Mouse (Mus musculus): ENCODE measurements around the gene Hpca. TPM values are rescaled to one million over a fixed set of nuclear protein-coding genes. Genes with fewer than 3 reads are reported as not detected.
A peak's percentile ranks its signal among the peaks of the same experiment; 100 is the strongest.

Gene Hpca
- polyA plus RNA-seq, 1 experiment from 2014 or later = 48.0 TPM

- H3K9ac ChIP-seq (replicated peaks) = no peak overlapping the region
Observed at GRCm38 (mm10) chr4:129144401-129145367, 22.8 kb upstream of the Hpca start.

GRCm38 (mm10) chr4:129143509-129143908 is 21.7 kb upstream of the Hpca start:
- no peak overlapping the region for H3K9ac ChIP-seq (replicated peaks)
- H3K4me1 ChIP-seq = peaks cover 45% of the 10 kb centered on the region
- no peak overlapping the region for H3K4me3 ChIP-seq
- WGBS = 86% methylated on average over 5 of the region's 5 CpGs
- no peaks in the 10 kb centered on the region for H3K36me3 ChIP-seq
- no peaks in the 10 kb centered on the region for H3K9me3 ChIP-seq
- ATAC-seq (replicated peaks) = no peak
- H3K4me2 ChIP-seq (replicated peaks) = no peak overlapping the region
- 0 out of 2 replicates have a peak overlapping the region, but pooled peaks have one; percentile 86 for H3K27ac ChIP-seq (replicated peaks)
- no peaks in the 10 kb centered on the region for H3K27me3 ChIP-seq

More at GRCm38 (mm10) chr4:129144401-129145367, 22.8 kb upstream of the Hpca start:
- H3K27me3 ChIP-seq = no peaks in the 10 kb centered on the region
- peaks cover 47% of the 10 kb centered on the region for H3K4me1 ChIP-seq
- no peaks in the 10 kb centered on the region for H3K9me3 ChIP-seq
- H3K4me3 ChIP-seq = no peak overlapping the region
- peaks cover 6% of the 10 kb centered on the region; the same call in 1 of the 2 replicates for H3K36me3 ChIP-seq
- peak overlapping the region; percentile 86 for H3K27ac ChIP-seq (replicated peaks)
- 36% methylated on average over 16 of the region's 16 CpGs for WGBS
- H3K4me2 ChIP-seq (replicated peaks) = peak overlapping the region; percentile 14
- ATAC-seq (replicated peaks) = peak; percentile 83

DNA sequence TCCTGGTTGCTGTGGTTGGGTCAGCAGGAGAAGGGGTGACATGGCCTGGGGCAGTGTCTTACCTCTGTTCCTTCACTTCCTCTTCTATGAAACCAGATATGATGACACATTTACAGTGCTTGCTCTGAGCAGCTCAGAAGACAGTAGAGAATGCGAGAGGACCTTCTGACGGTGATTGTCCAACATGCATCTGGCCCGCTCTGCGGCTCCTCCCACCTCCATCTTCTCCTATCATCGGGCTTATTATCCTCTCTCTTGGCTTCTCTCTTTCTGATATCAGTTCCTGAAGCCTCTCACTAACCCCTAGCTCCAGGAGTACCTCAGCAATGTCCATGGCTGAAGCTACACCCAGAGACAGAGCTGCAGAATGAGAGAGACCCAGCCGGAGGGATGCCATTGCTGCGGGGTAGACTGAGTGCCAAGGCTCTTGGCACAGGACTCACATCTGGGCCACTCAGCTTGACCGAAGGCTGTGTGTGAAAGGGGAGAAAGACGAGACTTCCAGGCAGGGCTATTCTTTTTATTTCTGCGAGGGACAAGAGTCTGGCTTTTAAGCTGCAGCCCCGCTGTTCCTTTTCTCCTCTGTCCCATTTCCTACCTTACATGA is 20.7 kb upstream of the Hpca start:
- peaks cover 37% of the 10 kb centered on the region for H3K4me1 ChIP-seq
- H3K4me2 ChIP-seq (replicated peaks) = no peak overlapping the region
- H3K27ac ChIP-seq (replicated peaks) = no peak overlapping the region
- no peaks in the 10 kb centered on the region for H3K36me3 ChIP-seq
- no peaks in the 10 kb centered on the region for H3K9me3 ChIP-seq
- H3K9ac ChIP-seq (replicated peaks) = no peak overlapping the region
- no peak overlapping the region for H3K4me3 ChIP-seq
- peaks cover 6% of the 10 kb centered on the region; the same call in 1 of the 2 replicates for H3K27me3 ChIP-seq
- 79% methylated on average over 11 of the region's 11 CpGs for WGBS
- ATAC-seq (replicated peaks) = no peak

- no peak for ATAC-seq (replicated peaks)
- no peak overlapping the region for H3K4me3 ChIP-seq
- H3K36me3 ChIP-seq = no peaks in the 10 kb centered on the region
- 69% methylated on average over 17 of the region's 17 CpGs for WGBS
- H3K27me3 ChIP-seq = peaks cover 11% of the 10 kb centered on the region; the same call in 1 of the 2 replicates
- H3K4me2 ChIP-seq (replicated peaks) = no peak overlapping the region
- H3K4me1 ChIP-seq = peaks cover 38% of the 10 kb centered on the region
- no peak overlapping the region for H3K27ac ChIP-seq (replicated peaks)
- H3K9ac ChIP-seq (replicated peaks) = no peak overlapping the region
- no peaks in the 10 kb centered on the region for H3K9me3 ChIP-seq
Observed at GRCm38 (mm10) chr4:129141560-129142438, 20.0 kb upstream of the Hpca start.

DNA sequence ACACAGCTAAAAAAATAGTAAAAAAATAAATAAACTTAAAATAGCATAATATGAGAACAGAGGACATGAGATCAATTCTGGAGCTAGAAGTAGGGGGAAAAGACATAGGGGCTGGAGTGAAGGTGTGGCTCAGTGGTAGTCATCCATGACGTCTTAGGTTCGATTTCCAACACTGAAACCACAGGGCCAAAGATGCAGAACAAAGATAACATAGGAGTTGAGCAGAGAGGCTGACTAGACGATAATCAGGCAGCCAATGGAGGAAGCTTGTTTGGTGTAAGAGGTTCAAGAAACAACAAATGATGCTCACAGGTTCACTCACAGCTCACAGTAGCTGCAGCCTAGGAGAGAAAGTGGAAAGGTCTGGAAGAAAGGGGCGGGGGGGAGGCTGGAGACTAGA is 19.0 kb upstream of the Hpca start:
- 87% methylated on average over 4 of the region's 4 CpGs for WGBS
- no peaks in the 10 kb centered on the region for H3K36me3 ChIP-seq

DNA sequence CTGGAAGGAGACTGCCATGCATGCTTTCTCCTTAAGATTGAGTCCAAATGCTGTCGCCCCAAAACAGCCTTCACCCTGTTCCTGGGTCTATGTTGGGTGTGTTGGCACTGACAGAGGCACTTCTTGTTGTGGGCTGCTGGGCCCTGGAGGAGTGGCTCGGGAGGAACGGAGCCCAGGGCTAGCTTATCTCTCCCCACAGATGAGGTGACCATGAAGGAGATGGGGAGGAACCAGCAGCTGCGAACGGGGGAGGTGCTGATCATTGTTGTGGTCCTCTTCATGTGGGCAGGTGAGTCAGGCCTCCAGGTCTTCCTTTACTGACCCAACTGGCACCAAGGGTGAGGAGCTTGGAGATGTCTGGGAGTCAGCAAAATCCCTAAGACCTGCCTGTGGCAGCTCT is 17.8 kb upstream of the Hpca start:
- peaks cover 35% of the 10 kb centered on the region for H3K4me1 ChIP-seq
- H3K27me3 ChIP-seq = peaks cover 20% of the 10 kb centered on the region
- no peaks in the 10 kb centered on the region for H3K9me3 ChIP-seq
- no peaks in the 10 kb centered on the region for H3K36me3 ChIP-seq
- no peak overlapping the region for H3K4me3 ChIP-seq
- 93% methylated on average over 5 of the region's 5 CpGs for WGBS
- H3K27ac ChIP-seq (replicated peaks) = no peak overlapping the region
- no peak overlapping the region for H3K4me2 ChIP-seq (replicated peaks)
- no peak for ATAC-seq (replicated peaks)
- no peak overlapping the region for H3K9ac ChIP-seq (replicated peaks)

More for the DNA sequence above, 19.0 kb upstream of the Hpca start:
- no peak for ATAC-seq (replicated peaks)
- H3K4me3 ChIP-seq = no peak overlapping the region
- H3K9me3 ChIP-seq = no peaks in the 10 kb centered on the region
- H3K4me2 ChIP-seq (replicated peaks) = no peak overlapping the region
- H3K27me3 ChIP-seq = peaks cover 14% of the 10 kb centered on the region
- H3K4me1 ChIP-seq = peaks cover 43% of the 10 kb centered on the region
- no peak overlapping the region for H3K27ac ChIP-seq (replicated peaks)
- H3K9ac ChIP-seq (replicated peaks) = no peak overlapping the region

DNA sequence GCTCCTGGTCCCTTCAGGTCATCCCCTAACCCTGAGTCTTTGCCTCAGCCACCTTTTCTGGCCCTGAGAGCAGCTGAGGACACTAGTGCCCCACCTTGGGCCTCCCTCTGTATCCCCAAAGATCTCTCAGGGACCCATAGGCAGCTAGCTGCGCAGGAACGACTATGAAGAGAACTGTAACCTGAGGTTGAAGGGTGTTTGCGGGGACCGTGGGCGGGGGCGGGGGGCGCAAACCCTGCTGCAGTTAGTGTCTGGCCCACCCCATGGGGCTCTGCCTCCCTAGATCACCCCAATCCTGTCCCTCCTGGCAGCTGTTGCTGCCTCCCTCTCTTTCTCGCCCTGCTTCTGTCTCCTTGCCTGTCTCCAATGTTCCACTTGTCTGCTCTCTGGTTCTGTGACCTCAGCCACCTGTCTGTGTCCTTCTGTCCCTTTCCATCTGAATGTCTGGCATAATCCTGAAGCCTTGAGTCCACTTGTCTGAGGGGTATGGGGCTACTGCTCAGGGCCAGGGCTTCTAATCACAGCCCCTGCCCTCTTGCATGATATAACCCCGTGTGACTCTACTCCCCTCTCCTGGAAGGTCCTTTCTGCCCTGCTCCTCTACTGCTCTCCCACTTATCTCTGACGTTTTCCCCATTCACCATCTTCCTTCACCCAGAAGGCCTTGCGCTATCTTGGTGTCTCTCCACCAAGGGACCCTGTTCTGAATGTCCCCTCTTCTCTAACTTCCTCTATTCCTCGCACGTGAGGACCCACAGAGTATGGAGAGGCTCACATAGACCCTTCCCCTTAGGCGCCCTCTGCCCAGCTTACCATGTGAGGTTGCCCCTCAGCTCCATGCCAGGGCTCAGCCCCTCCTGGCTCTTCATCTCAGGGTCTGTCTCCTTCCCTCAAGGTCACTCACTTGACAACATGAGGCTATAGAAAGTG is 15.8 kb upstream of the Hpca start:
- Histone ChIP-seq H3K9me3 (no peaks in the 10 kb centered on the region), H3K4me2 (replicated peaks) (peak overlapping the region; percentile 92), H3K36me3 (no peaks in the 10 kb centered on the region), H3K27ac (replicated peaks) (no peak overlapping the region), H3K4me3 (peak overlapping the region; percentile 54), H3K4me1 (peaks cover 24% of the 10 kb centered on the region), H3K9ac (replicated peaks) (peak overlapping the region; percentile 67; the same call in 1 of the 2 replicates), H3K27me3 (peaks cover 21% of the 10 kb centered on the region)
- ATAC-seq (replicated peaks) = no peak
- WGBS = 47% methylated on average over 14 of the region's 14 CpGs

DNA sequence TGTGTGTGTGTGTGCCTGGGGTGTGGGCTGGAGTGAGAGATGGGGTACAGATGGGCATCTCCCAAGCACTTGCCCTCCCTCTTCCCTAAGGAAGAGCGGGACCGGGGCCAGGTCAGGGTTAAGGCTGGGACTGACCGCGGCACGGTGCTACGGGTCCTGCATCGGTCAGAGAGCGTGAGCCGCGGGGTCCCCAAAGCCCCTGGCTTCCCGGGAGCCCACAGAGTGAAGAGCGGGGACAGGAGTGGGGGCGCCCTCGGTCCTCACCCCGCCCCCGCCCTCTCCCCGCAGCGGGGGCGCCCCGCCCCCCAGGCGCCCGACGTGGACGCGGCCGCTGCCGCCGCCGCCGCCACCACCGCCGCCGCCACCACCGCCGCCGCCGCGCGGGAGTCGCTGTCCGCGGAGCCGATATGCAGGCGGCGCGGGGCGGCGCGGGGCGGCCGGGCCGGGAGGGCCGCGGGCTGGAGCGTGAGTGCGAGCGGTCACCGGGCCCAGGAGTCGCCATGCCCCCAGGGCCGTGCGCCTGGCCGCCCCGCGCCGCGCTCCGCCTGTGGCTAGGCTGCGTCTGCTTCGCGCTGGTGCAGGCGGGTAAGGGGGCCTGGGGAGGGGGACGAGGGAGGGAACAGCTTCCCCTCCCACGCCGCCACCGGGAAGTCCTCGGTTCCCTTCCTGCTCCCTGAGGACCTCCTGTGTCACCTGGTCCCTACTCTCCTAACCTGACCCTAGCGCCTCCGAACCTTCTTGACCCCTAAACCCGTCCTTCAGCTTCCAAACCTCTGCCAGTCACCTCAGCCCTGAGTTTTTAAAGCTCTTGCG is 14.9 kb upstream of the Hpca start, which contains the start of gene Fndc5:
Gene Fndc5, plus strand, starts transcription at position 421 of the 813 bp plus-strand sequence.
- H3K4me3 ChIP-seq = peak within 1 kb of the TSS; percentile 54
- H3K9me3 ChIP-seq = no peaks in the 10 kb centered on the region
- H3K4me2 ChIP-seq (replicated peaks) = peak within 1 kb of the TSS; percentile 92
- H3K36me3 ChIP-seq = no peaks in the 10 kb centered on the region
- peaks cover 19% of the 10 kb centered on the region for H3K4me1 ChIP-seq
- peaks cover 22% of the 10 kb centered on the region for H3K27me3 ChIP-seq
- 2% methylated on average over 30 of the region's 80 CpGs for WGBS
- H3K27ac ChIP-seq (replicated peaks) = no peak within 1 kb of the TSS
- H3K9ac ChIP-seq (replicated peaks) = peak within 1 kb of the TSS; percentile 67
- ATAC-seq (replicated peaks) = 0 out of 2 replicates have a peak, but pooled peaks have one; percentile 7

GRCm38 (mm10) chr4:129136189-129136578 is 14.3 kb upstream of the Hpca start:
- H3K4me2 ChIP-seq (replicated peaks) = peak overlapping the region; percentile 92
- H3K4me1 ChIP-seq = peaks cover 16% of the 10 kb centered on the region
- H3K4me3 ChIP-seq = peak overlapping the region; percentile 54
- no peaks in the 10 kb centered on the region for H3K36me3 ChIP-seq
- no peaks in the 10 kb centered on the region for H3K9me3 ChIP-seq
- peaks cover 22% of the 10 kb centered on the region for H3K27me3 ChIP-seq
- H3K27ac ChIP-seq (replicated peaks) = no peak overlapping the region
- peak overlapping the region; percentile 67; the same call in 1 of the 2 replicates for H3K9ac ChIP-seq (replicated peaks)
- WGBS = 29% methylated on average over 9 of the region's 9 CpGs
- 0 out of 2 replicates have a peak, but pooled peaks have one; percentile 47 for ATAC-seq (replicated peaks)

DNA sequence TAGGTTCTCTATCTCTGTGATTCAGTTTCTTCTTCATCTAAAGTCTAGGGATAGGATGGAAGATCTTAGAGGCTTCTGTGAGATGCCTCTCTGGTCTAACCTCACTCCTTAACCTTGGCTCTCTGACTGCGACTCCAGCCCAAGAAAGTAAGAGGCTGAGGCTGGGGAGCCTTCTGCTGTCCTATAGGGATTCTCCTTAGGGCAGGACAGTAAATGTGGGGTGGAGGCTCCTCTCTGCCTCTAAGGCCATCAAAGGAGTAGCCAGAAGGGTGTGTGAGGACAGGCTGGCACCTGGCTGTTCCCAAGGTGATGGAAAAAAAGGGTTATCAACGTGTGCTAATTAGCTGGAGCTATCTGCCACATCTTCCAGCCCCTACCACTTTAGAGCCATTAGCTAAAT is 13.8 kb upstream of the Hpca start:
- H3K9me3 ChIP-seq = no peaks in the 10 kb centered on the region
- H3K4me3 ChIP-seq = no peak overlapping the region
- H3K4me2 ChIP-seq (replicated peaks) = 0 out of 2 replicates have a peak overlapping the region, but pooled peaks have one; percentile 5
- H3K4me1 ChIP-seq = peaks cover 20% of the 10 kb centered on the region
- H3K27ac ChIP-seq (replicated peaks) = no peak overlapping the region
- H3K36me3 ChIP-seq = no peaks in the 10 kb centered on the region
- H3K27me3 ChIP-seq = peaks cover 22% of the 10 kb centered on the region
- no peak for ATAC-seq (replicated peaks)
- H3K9ac ChIP-seq (replicated peaks) = no peak overlapping the region
- 64% methylated on average over 2 of the region's 2 CpGs for WGBS

All from forebrain, embryonic 15.5 days (tissue).